Mouse (Mus musculus): Measurements from ENCODE around the gene Ubxn6.

Ubxn6 gene

GRCm38 (mm10) chr17:56027801-56028441, 46.9 kb downstream of the Ubxn6 start:
- peak; percentile 46 to 59 for DNase-seq (ENCODE audit: inconsistent age in 2 of 2, low spot score in 1 of 2)

DNA sequence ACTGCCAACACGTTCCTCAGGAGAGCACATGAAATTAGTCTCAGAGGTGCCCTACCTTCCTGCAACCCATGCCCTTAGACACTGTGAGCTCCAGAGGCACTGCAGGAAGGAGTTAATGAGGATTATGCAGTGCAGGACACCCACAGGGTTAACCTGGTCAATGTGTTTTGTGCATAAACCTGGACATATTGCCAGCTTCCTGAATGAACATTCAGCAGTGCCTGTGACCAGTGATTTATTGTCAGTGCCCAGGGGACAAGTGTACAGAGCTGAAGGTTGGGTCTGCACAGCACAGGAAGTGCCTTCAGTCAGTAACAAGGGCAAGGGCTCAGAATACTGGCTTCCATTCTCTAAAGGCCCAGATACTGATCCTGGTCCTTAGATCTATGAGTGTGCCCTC, 47.9 kb downstream of the Ubxn6 start:
- peak; percentile 63 to 77 for DNase-seq (ENCODE audit: inconsistent age in 2 of 2, low spot score in 1 of 2)

DNA sequence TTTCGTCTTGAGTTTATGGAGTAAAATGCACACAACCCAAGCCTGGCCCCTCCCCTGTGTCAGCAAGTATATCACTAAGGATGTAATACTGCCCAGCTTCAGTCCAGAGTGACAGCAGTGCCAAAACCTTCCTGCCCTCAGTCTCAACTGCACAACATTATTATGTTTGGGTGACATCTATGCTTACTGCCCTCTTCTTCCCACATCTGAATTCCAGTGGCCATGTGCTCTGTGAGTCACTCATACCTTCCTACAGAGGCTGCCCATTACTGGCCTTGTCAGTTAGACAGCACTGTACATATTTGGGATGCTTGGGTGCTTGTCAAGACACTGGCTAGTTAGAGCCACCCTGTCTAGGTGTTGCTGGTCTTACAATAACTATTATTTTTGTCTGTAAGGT, 48.5 kb downstream of the Ubxn6 start:
- DNase-seq (ENCODE audit: inconsistent age in 2 of 2, low spot score in 1 of 2): peak; percentile 41 to 68

- DNase-seq (ENCODE audit: inconsistent age in 2 of 2, low spot score in 1 of 2): peak in 1 of 2 experiments; percentile 39
Observed at GRCm38 (mm10) chr17:56024931-56025330, 49.9 kb downstream of the Ubxn6 start.

DNA sequence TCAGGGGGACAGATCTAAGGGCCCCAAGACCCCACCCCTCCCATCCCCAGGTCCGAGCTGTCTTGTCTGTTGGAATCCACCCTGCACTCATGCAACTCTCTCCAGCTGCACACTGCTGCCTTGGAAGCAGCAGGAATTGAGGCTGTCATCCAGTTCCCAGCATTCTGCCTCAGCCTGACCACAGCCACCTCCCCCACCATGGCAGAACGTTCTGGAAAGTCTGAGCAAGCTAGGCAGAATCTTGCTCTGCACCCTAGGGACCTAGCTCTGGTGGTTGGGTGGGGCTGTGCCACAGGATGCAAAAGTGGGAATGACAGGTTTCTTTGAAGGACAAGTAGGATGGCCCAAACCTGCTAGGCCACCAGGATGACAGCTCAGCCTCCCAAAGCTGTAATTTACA, 50.4 kb downstream of the Ubxn6 start:
- DNase-seq (ENCODE audit: inconsistent age in 2 of 2, low spot score in 1 of 2): peak in 1 of 2 experiments; percentile 32

- peak in 1 of 2 experiments; percentile 64 for DNase-seq (ENCODE audit: inconsistent age in 2 of 2, low spot score in 1 of 2)
Observed at GRCm38 (mm10) chr17:56023386-56023785, 51.4 kb downstream of the Ubxn6 start.

DNA sequence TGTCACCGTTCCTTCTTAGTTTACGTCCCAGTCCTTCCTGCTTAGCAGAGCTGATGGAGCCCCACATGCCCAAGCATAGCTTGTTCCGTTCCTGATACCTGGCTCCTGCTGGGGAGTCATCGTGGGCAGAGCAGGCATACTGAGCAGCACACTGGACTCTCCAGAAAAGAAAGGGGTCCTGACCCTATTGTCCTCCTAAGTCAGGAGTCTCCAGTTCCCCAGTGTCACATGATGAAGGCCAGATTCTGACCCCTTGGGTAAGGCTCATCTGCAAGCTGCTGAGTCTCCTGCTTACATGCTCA, 51.9 kb downstream of the Ubxn6 start:
- peak in 1 of 2 experiments; percentile 78 for DNase-seq (ENCODE audit: inconsistent age in 2 of 2, low spot score in 1 of 2)

GRCm38 (mm10) chr17:56022131-56022988, 52.5 kb downstream of the Ubxn6 start:
- DNase-seq (ENCODE audit: inconsistent age in 2 of 2, low spot score in 1 of 2): peak; percentile 33 to 54

DNA sequence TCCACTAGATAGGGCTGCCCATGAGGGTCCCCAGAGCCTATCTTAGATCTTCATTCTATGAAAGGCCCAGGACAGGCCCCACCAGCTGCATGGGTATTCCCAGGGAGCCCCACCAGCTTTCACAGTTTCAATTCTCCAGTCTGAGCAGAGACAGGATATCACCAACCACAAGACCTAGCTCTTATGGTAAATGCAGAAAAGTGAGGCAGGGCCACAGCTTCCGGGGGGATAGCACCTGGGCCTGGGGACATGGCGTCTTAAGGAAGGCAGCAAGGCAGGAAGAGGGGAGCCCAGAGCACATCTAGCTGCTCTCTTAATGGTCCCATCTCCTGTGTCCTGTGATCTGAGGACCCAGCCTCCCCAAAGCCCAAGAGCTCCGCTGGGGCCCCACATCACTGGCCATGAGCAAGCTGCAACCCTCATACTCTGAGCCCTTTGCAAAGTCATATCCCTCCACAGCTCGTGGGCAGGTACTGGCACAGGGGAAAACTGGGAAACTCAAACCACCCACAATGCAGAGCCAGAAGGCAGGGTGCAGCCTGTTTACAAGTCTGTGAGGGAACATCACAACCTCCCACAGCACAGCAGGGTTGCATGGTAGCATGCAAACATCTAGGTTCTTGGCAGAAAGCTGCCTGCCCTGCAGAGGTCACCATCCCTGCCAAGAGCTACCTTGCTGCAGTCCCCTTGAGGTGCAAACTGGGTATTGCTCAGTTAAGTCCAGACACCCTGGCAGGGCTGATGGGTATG, 53.5 kb downstream of the Ubxn6 start:
- DNase-seq (ENCODE audit: inconsistent age in 2 of 2, low spot score in 1 of 2): peak in 1 of 2 experiments; percentile 38

GRCm38 (mm10) chr17:56020400-56021084, 54.3 kb downstream of the Ubxn6 start:
- peak in 1 of 2 experiments; percentile 47 for DNase-seq (ENCODE audit: inconsistent age in 2 of 2, low spot score in 1 of 2)

GRCm38 (mm10) chr17:56018347-56019131, 56.3 kb downstream of the Ubxn6 start:
- peak; percentile 60 to 78 for DNase-seq (ENCODE audit: inconsistent age in 2 of 2, low spot score in 1 of 2)

DNA sequence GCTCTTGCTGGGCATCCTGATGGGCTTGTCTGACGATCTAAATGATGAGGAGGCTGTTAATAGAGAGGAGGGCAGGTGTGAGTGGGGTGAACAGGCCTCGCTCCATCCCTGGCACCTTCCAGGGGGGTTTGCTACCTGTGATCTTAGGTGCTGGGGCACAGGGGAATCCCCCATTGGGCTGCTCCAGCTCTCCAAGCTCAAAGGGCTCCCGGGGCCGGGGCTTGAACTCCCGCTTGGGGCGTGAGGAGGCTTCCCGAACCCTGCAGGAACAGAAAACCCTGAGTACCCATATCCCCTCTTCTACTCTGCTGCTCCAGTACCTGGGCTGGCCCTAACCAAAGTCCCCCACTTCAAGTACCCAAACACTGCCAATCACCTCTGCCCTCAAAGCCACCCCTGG, 57.0 kb downstream of the Ubxn6 start:
- DNase-seq (ENCODE audit: inconsistent age in 2 of 2, low spot score in 1 of 2): no peak
